In the genomic region with DNA sequence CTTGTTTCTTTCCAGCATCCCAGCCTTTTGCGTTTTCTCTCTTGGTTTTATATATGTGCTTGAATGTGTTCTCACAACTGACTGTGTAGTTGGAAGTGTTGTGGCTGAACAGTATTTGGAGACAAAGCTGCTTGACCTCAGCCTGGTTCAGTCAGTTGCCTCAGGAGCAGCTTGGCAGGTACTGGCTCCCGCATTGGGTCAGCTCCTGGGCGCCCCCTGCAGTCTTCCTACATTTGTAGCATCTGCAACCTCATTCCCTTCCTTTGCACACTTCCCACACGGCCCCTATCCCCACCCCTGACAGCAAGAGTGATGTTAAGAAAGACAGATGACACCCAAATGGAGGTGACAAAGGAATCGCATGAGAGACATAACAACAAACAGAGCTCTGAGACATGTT, we compare ENCODE assay signal across 10 mouse cellular contexts. TPM values are rescaled to one million over a fixed set of nuclear protein-coding genes. Genes with fewer than 3 reads are reported as not detected.
DNase-seq lines count a peak whose midpoint lies in the region; ATAC-seq and TF ChIP-seq lines count a peak whose summit lies in the region.
"Had no signal": no experiment of that assay in that cellular context is flagged by ENCODE, and none has a peak within 500 bp of the region (broad histone marks: within the 10 kb centered on the region; RNA-seq: fewer than 3 reads in every experiment).

No protein-coding gene starts in this region.

- no peak overlapping the region for H3K4me3 ChIP-seq in heart, adult 2 months
- no peak overlapping the region for H3K4me3 ChIP-seq in intestine, embryonic 16.5 days (ENCODE audit: low read length)
- H3K4me3 ChIP-seq: embryonic facial prominence, embryonic 12.5 days; liver, embryonic 15.5 days had no signal

- peak; percentile 35 to 37 for DNase-seq in B cell, adult 2 months
- no peak for DNase-seq in Patski (ENCODE audit: low read depth, low spot score)
- peak; percentile 84 to 87 for DNase-seq in cerebellum, postnatal 14 days
- DNase-seq in heart, adult 2 months: peak; percentile 75 to 84
- peak; percentile 20 to 81 for DNase-seq in layer of hippocampus, postnatal 25 days (ENCODE audit: extremely low spot score in 1 of 2, low spot score in 1 of 2)
- peak; percentile 71 for DNase-seq in lung, postnatal 25 days (ENCODE audit: low spot score)
- peak; percentile 12 for DNase-seq in spleen, adult 12 weeks (ENCODE audit: low spot score)

- no peak overlapping the region for H3K27ac ChIP-seq in heart, adult 2 months
- H3K27ac ChIP-seq in intestine, embryonic 16.5 days (ENCODE audit: low read length): no peak overlapping the region
- H3K27ac ChIP-seq: embryonic facial prominence, embryonic 12.5 days had no signal

- H3K4me1 ChIP-seq in heart, adult 2 months (ENCODE audit: control insufficient read depth, insufficient read depth, low read length): no peaks in the 10 kb centered on the region
- no peaks in the 10 kb centered on the region for H3K4me1 ChIP-seq in intestine, embryonic 16.5 days (ENCODE audit: control insufficient read depth, insufficient read depth, low read length)
- H3K4me1 ChIP-seq: embryonic facial prominence, embryonic 12.5 days had no signal

- POLR2A ChIA-PET in Patski (lab: Charles Lee): no interaction called here

- CTCF ChIA-PET in Patski (lab: Charles Lee): interaction anchor here (0.7 to 2.0 kb wide), 8 partner anchors 9 to 267 kb away, joined by 3 to 6 read pairs (median 4); a partner anchor contains a TSS

- TF ChIP-seq POLR2A in heart, adult 2 months (IDR thresholded peaks at IDR 0.05; ENCODE audit: insufficient read depth, low read depth, low read length): no peak

- in situ Hi-C loops in Patski (cut with MboI; ENCODE audit: low pct_unique_long_range_greater_than_20kb): no loop called here

- no peaks in the 10 kb centered on the region for H3K9me3 ChIP-seq in intestine, embryonic 16.5 days (ENCODE audit: control insufficient read depth, low read length)
- H3K9me3 ChIP-seq: embryonic facial prominence, embryonic 12.5 days; liver, embryonic 15.5 days had no signal

- intact Hi-C loops in heart, adult 2 months (cut with DNase I): loop anchor here (1.0 to 5.0 kb wide), 3 partner anchors 38 to 151 kb away; a partner anchor contains a TSS

- H3K4me2 ChIP-seq in intestine, embryonic 16.5 days (ENCODE audit: low read depth, low read length): no peak overlapping the region
- H3K4me2 ChIP-seq: embryonic facial prominence, embryonic 12.5 days; liver, embryonic 15.5 days had no signal

- no peaks in the 10 kb centered on the region for H3K79me2 ChIP-seq in heart, adult 2 months (replicated peaks; ENCODE audit: control insufficient read depth, insufficient read depth, low read length)

- peak; percentile 69 for TF ChIP-seq CTCF in Patski (IDR thresholded peaks at IDR 0.05)
- peak; percentile 93 for TF ChIP-seq CTCF in heart, adult 2 months (IDR thresholded peaks at IDR 0.05)

- no peaks in the 10 kb centered on the region for H3K36me3 ChIP-seq in heart, adult 2 months (ENCODE audit: control insufficient read depth, insufficient read depth, low read length)
- H3K36me3 ChIP-seq in intestine, embryonic 16.5 days (ENCODE audit: control insufficient read depth, insufficient read depth, low read length): no peaks in the 10 kb centered on the region
- H3K36me3 ChIP-seq: embryonic facial prominence, embryonic 12.5 days; liver, embryonic 15.5 days had no signal

- WGBS in heart, adult 2 months: 4% methylated on average over 5 of the region's 5 CpGs
- WGBS in intestine, embryonic 16.5 days: 8% methylated on average over 5 of the region's 5 CpGs

- H3K9ac ChIP-seq in heart, adult 2 months (ENCODE audit: low read depth, low read length): no peak overlapping the region
- H3K9ac ChIP-seq in intestine, embryonic 16.5 days (ENCODE audit: low read depth, low read length): no peak overlapping the region
- H3K9ac ChIP-seq: embryonic facial prominence, embryonic 12.5 days; liver, embryonic 15.5 days had no signal

- ATAC-seq in Patski: no peak
- ATAC-seq in intestine, embryonic 16.5 days: no peak

- H3K27me3 ChIP-seq in Patski: peaks cover 17% of the 10 kb centered on the region
- H3K27me3 ChIP-seq in heart, adult 2 months (ENCODE audit: control insufficient read depth, insufficient read depth, low read length): no peaks in the 10 kb centered on the region
- no peaks in the 10 kb centered on the region for H3K27me3 ChIP-seq in intestine, embryonic 16.5 days (replicated peaks; ENCODE audit: control insufficient read depth, insufficient read depth, low read length)
- H3K27me3 ChIP-seq: embryonic facial prominence, embryonic 12.5 days had no signal

- TF ChIP-seq EP300 in heart, adult 2 months (IDR thresholded peaks at IDR 0.05; ENCODE audit: insufficient read depth, low read depth, low read length): no peak

RNA-seq across cellular contexts. Expression of a gene that starts 11.4 kb away (rescaled TPM):
- polyA plus RNA-seq in Patski (2021): not detected
- not detected for total RNA-seq in heart, adult 2 months (2021)
- polyA plus RNA-seq in heart, adult 2 months (2012; rRNA removed): not detected in 2 replicates
- not detected for total RNA-seq in layer of hippocampus, postnatal 25 days (2021)
- polyA plus RNA-seq in intestine, embryonic 16.5 days (2015; fragmentation: Nextera tagmentation; extraction: Ambion mirVana): 1.8 and 2.6 TPM in 2 replicates
- polyA plus RNA-seq: embryonic facial prominence, embryonic 12.5 days; liver, embryonic 15.5 days had no signal

RNA-seq across cellular contexts. Expression of a gene that starts 14.4 kb away (rescaled TPM):
- 107 TPM for polyA plus RNA-seq in Patski (2021)
- 10 to 100 TPM; 62.4 to 74.1 TPM for total RNA-seq in heart, adult 2 months (2021)
- 39.9 and 44.9 TPM in 2 replicates for polyA plus RNA-seq in heart, adult 2 months (2012; rRNA removed)
- total RNA-seq in layer of hippocampus, postnatal 25 days (2021): 100 to 1,000 TPM; 113 to 115 TPM
- 125 and 127 TPM in 2 replicates for polyA plus RNA-seq in intestine, embryonic 16.5 days (2015; fragmentation: Nextera tagmentation; extraction: Ambion mirVana)

RNA-seq across cellular contexts. Expression of a gene that starts 32.3 kb away (rescaled TPM):
- 17.8 TPM for polyA plus RNA-seq in Patski (2021)
- 1 to 10 TPM; 8.4 to 9.8 TPM for total RNA-seq in heart, adult 2 months (2021)
- polyA plus RNA-seq in heart, adult 2 months (2012; rRNA removed): 3.2 and 3.6 TPM in 2 replicates
- 10 to 100 TPM; 15.4 to 20.6 TPM for total RNA-seq in layer of hippocampus, postnatal 25 days (2021)
- polyA plus RNA-seq in intestine, embryonic 16.5 days (2015; fragmentation: Nextera tagmentation; extraction: Ambion mirVana): 8.4 and 8.6 TPM in 2 replicates

RNA-seq across cellular contexts. Expression of a gene that starts 32.9 kb away (rescaled TPM):
- not detected for polyA plus RNA-seq in Patski (2021)
- total RNA-seq in heart, adult 2 months (2021): not detected
- polyA plus RNA-seq in heart, adult 2 months (2012; rRNA removed): 0.20 TPM in 1 of 2 replicates, not detected in the other
- total RNA-seq in layer of hippocampus, postnatal 25 days (2021): not detected
- polyA plus RNA-seq in intestine, embryonic 16.5 days (2015; fragmentation: Nextera tagmentation; extraction: Ambion mirVana): 0.07 TPM in 1 of 2 replicates, not detected in the other
- polyA plus RNA-seq: embryonic facial prominence, embryonic 12.5 days had no signal

RNA-seq across cellular contexts. Expression of a gene that starts 37.2 kb away (rescaled TPM):
- polyA plus RNA-seq in Patski (2021): 187 TPM
- total RNA-seq in heart, adult 2 months (2021): 100 to 1,000 TPM; 150 to 162 TPM
- polyA plus RNA-seq in heart, adult 2 months (2012; rRNA removed): 239 and 248 TPM in 2 replicates
- 100 to 1,000 TPM; 327 to 334 TPM for total RNA-seq in layer of hippocampus, postnatal 25 days (2021)
- polyA plus RNA-seq in intestine, embryonic 16.5 days (2015; fragmentation: Nextera tagmentation; extraction: Ambion mirVana): 271 and 273 TPM in 2 replicates
